Mouse (Mus musculus): ENCODE results near the gene Bin2. TPM values are rescaled to one million over a fixed set of nuclear protein-coding genes. Genes with fewer than 3 reads are reported as not detected.

The Bin2 gene
- total RNA-seq, 1 experiment from 2014 or later: 213 TPM

GRCm38 (mm10) chr15:100666219-100666696 is 3.1 kb downstream of the Bin2 start:
- peak; percentile 55 to 61 for ATAC-seq (replicated peaks in 1 of 2; ENCODE audit: insufficient read depth in 1 of 2, low FRiP score in 2 of 2, low TSS enrichment in 1 of 2, low read depth in 1 of 2, poor library complexity in 2 of 2, severe bottlenecking in 2 of 2)

DNA sequence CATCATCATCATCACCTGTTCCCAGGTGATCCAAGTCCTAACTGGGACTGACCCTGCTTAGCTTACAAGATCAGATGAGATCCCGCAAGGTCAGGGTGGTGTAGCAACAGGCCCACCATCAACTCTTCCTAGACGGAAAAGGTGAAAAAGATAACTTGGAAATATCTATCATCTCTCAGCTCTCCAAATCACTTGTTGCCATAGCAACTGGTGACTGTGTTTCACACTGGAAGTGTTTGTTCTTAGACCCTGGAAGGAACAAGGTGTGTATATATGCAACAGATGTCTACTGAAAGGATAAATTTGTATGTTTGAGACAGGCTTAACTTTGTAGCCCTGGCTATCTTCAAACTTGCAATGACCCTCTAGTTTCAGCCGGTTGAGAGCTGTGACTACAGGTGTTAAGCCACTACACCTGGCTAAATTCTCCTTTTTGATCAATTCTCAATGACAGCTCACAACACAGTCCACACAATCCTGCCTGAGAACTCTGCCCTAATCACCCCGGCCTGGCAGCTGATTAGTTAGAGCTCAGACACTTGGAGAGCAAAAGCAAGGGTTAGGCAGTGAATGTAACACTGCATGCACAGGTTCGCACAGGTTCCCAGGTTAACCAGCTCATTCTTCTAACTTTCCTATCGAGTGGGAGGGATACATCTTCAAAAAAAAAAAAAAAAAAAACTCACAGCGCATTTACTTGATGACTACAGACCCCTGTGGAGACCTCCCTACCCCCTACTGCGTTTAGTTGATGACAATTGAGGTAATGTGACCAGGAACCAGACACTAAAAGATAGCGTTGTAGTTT is 3.7 kb downstream of the Bin2 start:
- ATAC-seq (replicated peaks in 1 of 2; ENCODE audit: insufficient read depth in 1 of 2, low FRiP score in 2 of 2, low TSS enrichment in 1 of 2, low read depth in 1 of 2, poor library complexity in 2 of 2, severe bottlenecking in 2 of 2): no peak

- peak; percentile 25 to 65; a peak in 2 of 4 replicates for ATAC-seq (replicated peaks in 1 of 2; ENCODE audit: insufficient read depth in 1 of 2, low FRiP score in 2 of 2, low TSS enrichment in 1 of 2, low read depth in 1 of 2, poor library complexity in 2 of 2, severe bottlenecking in 2 of 2)
These were observed 4.5 kb downstream of the Bin2 start for GRCm38 (mm10) chr15:100664813-100665274.

DNA sequence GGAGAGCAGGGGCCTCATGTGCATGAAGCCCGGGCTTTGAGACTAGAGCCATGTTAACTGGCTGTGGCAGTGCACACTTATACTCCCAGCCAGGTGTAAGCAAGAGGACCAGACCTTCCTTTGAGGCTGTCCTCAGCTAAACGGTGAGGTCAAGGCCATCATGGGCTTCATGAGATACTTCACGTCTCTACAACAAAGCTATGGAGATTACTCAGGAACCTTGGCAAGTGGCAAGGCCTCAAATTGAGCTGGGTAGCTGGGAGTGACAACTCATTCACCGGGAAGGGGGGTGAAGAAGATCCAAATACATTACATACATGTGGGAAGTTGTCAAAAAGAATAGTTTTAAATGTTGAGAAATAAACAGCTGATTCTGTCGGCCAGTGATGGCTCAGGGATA is 8.5 kb downstream of the Bin2 start:
- no peak for ATAC-seq (replicated peaks in 1 of 2; ENCODE audit: insufficient read depth in 1 of 2, low FRiP score in 2 of 2, low TSS enrichment in 1 of 2, low read depth in 1 of 2, poor library complexity in 2 of 2, severe bottlenecking in 2 of 2)

GRCm38 (mm10) chr15:100660306-100660705 is 9.0 kb downstream of the Bin2 start:
- ATAC-seq (replicated peaks in 1 of 2; ENCODE audit: insufficient read depth in 1 of 2, low FRiP score in 2 of 2, low TSS enrichment in 1 of 2, low read depth in 1 of 2, poor library complexity in 2 of 2, severe bottlenecking in 2 of 2): no peak

DNA sequence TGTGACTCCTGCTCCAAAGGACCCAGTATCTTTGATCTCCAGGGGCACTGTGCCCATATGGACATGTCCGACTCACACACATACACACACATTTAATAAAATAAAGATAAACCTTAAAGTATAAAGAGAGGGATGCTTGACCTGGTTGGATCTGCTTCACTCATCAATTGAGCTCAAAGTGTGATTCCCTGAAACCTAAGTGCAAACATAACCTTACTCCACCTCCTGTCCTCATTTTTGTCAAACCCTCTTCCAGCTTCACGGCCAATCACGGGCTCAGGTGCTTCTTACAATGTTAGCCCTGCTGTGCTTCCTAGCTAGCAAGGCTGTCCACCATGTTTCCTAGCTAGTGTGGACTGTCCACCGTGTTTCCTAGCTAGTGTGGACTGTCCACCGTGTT is 14.2 kb downstream of the Bin2 start:
- no peak for ATAC-seq (replicated peaks in 1 of 2; ENCODE audit: insufficient read depth in 1 of 2, low FRiP score in 2 of 2, low TSS enrichment in 1 of 2, low read depth in 1 of 2, poor library complexity in 2 of 2, severe bottlenecking in 2 of 2)

DNA sequence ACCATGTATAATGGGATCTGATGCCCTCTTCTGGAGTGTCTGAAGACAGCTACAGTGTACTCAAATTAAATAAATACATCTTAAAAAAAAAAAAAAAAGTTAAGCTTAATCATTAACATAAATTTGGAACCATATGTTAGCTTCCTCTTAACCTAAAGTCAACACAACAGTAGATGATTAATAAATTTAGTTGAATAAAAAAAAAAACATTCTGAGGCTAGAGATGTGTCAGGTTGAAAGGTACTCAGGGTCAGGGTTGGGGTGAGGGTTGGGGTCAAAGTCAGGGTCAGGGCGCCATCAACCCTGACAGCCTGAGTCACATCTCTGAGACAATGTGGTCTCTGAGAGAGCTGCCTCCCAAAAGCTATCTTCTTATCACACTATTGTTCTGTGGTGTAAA is 15.1 kb downstream of the Bin2 start:
- no peak for ATAC-seq (replicated peaks in 1 of 2; ENCODE audit: insufficient read depth in 1 of 2, low FRiP score in 2 of 2, low TSS enrichment in 1 of 2, low read depth in 1 of 2, poor library complexity in 2 of 2, severe bottlenecking in 2 of 2)

DNA sequence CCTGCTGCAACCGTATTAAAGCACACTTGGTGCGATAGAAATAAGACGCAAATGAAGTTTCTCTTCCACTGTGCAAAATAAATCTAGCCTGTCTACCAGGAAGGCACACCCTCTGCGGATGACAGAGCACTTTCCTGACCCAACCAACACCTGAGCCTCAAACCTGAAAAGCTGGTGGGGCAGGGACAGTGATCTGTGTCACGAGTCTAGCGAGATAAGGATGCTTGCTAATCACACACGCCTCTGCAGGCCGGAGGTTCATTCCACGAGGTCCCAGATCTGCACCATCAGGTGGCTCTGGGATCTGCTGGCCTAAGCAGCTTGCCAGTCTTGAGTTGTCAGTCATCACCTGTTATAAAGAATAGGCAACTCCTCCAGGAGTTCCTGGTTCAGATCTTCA is 17.7 kb downstream of the Bin2 start:
- ATAC-seq (replicated peaks in 1 of 2; ENCODE audit: insufficient read depth in 1 of 2, low FRiP score in 2 of 2, low TSS enrichment in 1 of 2, low read depth in 1 of 2, poor library complexity in 2 of 2, severe bottlenecking in 2 of 2): no peak

DNA sequence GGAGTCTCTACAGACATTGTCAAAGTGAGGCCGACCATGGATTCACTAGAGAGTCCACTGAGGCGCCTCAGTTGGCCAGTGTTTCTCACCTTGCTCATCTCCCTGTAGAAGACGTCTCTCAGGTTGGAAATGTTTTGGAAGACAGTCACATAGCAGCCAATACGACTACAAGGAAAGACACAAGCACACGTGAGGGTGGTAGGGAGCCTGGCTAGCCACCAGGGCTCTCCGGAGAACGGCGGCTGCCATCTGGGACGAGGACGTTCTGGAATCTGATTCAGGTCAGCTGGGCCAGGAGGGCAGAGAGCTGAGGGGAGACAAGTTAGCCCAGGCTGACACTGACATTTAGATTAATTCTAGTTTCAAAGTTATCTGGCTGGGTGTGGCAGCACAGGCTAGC is 19.2 kb downstream of the Bin2 start:
- no peak for ATAC-seq (replicated peaks in 1 of 2; ENCODE audit: insufficient read depth in 1 of 2, low FRiP score in 2 of 2, low TSS enrichment in 1 of 2, low read depth in 1 of 2, poor library complexity in 2 of 2, severe bottlenecking in 2 of 2)

GRCm38 (mm10) chr15:100646161-100646560 is 23.2 kb downstream of the Bin2 start:
- ATAC-seq (replicated peaks in 1 of 2; ENCODE audit: insufficient read depth in 1 of 2, low FRiP score in 2 of 2, low TSS enrichment in 1 of 2, low read depth in 1 of 2, poor library complexity in 2 of 2, severe bottlenecking in 2 of 2): no peak

GRCm38 (mm10) chr15:100642451-100642850 is 26.9 kb downstream of the Bin2 start:
- no peak for ATAC-seq (replicated peaks in 1 of 2; ENCODE audit: insufficient read depth in 1 of 2, low FRiP score in 2 of 2, low TSS enrichment in 1 of 2, low read depth in 1 of 2, poor library complexity in 2 of 2, severe bottlenecking in 2 of 2)

- ATAC-seq (replicated peaks in 1 of 2; ENCODE audit: insufficient read depth in 1 of 2, low FRiP score in 2 of 2, low TSS enrichment in 1 of 2, low read depth in 1 of 2, poor library complexity in 2 of 2, severe bottlenecking in 2 of 2): no peak
These were observed 28.0 kb downstream of the Bin2 start for GRCm38 (mm10) chr15:100641226-100641810.

- ATAC-seq (replicated peaks in 1 of 2; ENCODE audit: insufficient read depth in 1 of 2, low FRiP score in 2 of 2, low TSS enrichment in 1 of 2, low read depth in 1 of 2, poor library complexity in 2 of 2, severe bottlenecking in 2 of 2): no peak
These were observed 29.2 kb downstream of the Bin2 start for GRCm38 (mm10) chr15:100639972-100640750.

- no peak; a peak in 1 of 4 replicates for ATAC-seq (replicated peaks in 1 of 2; ENCODE audit: insufficient read depth in 1 of 2, low FRiP score in 2 of 2, low TSS enrichment in 1 of 2, low read depth in 1 of 2, poor library complexity in 2 of 2, severe bottlenecking in 2 of 2)
These were observed 31.7 kb downstream of the Bin2 start for GRCm38 (mm10) chr15:100637661-100638060.

DNA sequence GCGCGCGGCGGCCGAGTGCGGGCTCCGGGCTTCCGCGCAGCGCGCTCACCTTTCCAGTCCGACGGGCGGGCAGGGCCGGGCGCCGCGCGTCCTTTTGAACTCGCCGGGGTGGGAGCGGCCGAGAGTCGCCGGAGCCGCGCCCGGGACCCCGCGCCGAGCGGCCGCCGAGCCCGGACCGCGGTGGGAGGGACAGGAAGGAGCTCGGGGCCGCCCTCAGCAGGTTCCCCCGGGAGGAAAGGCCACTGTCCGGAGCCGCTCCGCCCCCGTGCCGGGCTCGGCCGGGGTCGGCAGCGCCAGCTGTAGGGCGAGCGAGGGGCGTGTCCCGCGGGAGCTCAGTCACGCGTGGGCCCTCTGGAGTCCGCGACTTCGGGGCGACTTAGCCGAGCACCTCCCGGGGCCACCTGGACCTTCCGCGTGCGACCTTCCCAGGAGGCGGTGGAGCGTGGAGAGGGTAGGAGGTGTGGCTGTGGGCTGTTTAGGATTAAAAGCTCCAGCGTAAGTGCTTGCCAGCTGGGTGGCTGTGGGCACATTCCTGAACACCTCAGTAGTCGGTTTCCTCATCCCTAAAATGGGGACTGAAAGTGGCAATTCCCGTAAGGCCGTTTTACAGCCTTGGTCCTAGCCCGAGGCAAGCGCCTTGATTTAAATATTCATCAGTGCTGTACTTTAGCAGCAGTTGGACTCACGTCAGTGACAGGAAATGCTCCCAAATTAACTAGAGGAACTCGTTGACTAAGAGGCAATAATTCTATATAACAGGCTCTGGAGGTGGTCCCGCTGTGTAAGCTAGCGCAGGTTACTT is 32.5 kb downstream of the Bin2 start, which contains the start of gene Smagp:
Gene Smagp, minus strand, starts transcription at position 241 of the 802 bp plus-strand sequence.
- ATAC-seq (replicated peaks in 1 of 2; ENCODE audit: insufficient read depth in 1 of 2, low FRiP score in 2 of 2, low TSS enrichment in 1 of 2, low read depth in 1 of 2, poor library complexity in 2 of 2, severe bottlenecking in 2 of 2): no peak

DNA sequence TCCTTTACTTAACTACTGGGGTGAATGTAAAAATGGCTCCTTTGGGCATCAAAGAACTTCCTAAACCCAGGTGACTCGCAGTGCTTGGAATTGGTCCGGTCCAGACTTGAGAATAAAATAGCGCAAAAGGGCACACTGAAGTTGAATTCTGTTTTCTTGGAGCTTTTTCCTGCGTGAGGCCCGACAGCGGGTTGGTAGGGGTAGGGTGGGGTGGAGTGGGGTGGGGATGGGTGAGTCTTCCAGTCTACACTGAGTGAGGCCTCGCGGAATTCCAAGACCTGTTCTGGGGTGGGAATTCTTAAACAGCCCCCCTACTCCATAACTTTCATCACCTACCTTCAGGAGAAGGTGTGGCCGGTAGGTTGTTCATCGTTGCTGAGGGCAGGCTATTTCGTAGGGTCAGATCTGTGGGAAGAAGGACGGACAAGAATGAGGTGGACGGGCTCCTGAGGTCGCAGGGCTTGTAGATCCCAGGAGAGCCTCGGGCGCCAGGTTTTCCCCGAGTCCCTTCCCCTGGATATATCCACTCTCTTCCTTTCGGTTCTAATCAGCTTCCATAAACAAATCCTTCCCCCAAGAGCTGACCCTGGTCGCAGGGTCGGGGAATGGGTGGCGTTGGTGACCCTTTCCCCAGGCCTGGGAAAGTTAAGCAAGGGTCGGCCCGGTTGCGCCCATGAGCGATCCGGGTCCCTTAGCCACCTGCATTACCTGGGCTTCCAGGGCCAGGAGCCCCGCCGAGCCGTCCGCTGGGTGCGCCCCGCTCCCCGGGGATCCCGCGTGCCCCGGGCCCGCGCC is 33.3 kb downstream of the Bin2 start:
- ATAC-seq (replicated peaks in 1 of 2; ENCODE audit: insufficient read depth in 1 of 2, low FRiP score in 2 of 2, low TSS enrichment in 1 of 2, low read depth in 1 of 2, poor library complexity in 2 of 2, severe bottlenecking in 2 of 2): no peak

Data from hematopoietic stem cell, adult 5-6 weeks (primary cell).